Mouse (Mus musculus) stomach, postnatal 0 days (tissue): ENCODE data around the gene Ghdc. TPM values are rescaled to one million over a fixed set of nuclear protein-coding genes. Genes with fewer than 3 reads are reported as not detected.

Source experiments
- ATAC-seq: fragments of 200-750 bp; cut with Nextera tagmentation; 2 replicates; pipeline ENCODE4 v1.8.0; 2017; ENCODE audit not compliant: low FRiP score, low TSS enrichment
- DNase-seq: peaks from one replicate; pipeline ENCODE4 v3.0.0-alpha.2; 2016; ENCODE audit warnings: low spot score
- H3K27ac ChIP-seq: fragments of 300-500 bp; sonication (generic); replicated peaks from 2 replicates; pipeline ENCODE4 v1.5.1; 2014; ENCODE audit warnings: mild to moderate bottlenecking, control low read depth
- H3K27me3 ChIP-seq: fragments of 300-500 bp; sonication (generic); 2 replicates; pipeline ENCODE4 v1.6.1; 2014; ENCODE audit warnings: low read length; ENCODE audit not compliant: control insufficient read depth, insufficient read depth
- H3K36me3 ChIP-seq: fragments of 300-500 bp; sonication (generic); 2 replicates; pipeline ENCODE4 v1.6.1; 2014; ENCODE audit warnings: low read length, mixed read lengths; ENCODE audit not compliant: control insufficient read depth, insufficient read depth
- H3K4me1 ChIP-seq: fragments of 300-500 bp; sonication (generic); replicated peaks from 2 replicates; pipeline ENCODE4 v1.6.1; 2014; ENCODE audit warnings: antibody characterized with exemption; ENCODE audit not compliant: control insufficient read depth, insufficient read depth
- H3K4me2 ChIP-seq: fragments of 300-500 bp; sonication (generic); replicated peaks from 2 replicates; pipeline ENCODE4 v1.6.1; 2014; ENCODE audit warnings: low read depth, mild to moderate bottlenecking, control low read depth, moderate library complexity
- H3K4me3 ChIP-seq: fragments of 300-500 bp; sonication (generic); 2 replicates; pipeline ENCODE4 v1.5.1; 2014; ENCODE audit warnings: low read depth, low read length, control low read depth
- H3K9ac ChIP-seq: fragments of 300-500 bp; sonication (generic); 2 replicates; pipeline ENCODE4 v1.6.1; 2014; ENCODE audit warnings: mild to moderate bottlenecking, low read length, control low read depth, mixed read lengths
- H3K9me3 ChIP-seq: fragments of 300-500 bp; sonication (generic); 2 replicates; pipeline ENCODE4 v1.6.1; 2016; ENCODE audit warnings: low read length; ENCODE audit not compliant: control insufficient read depth
- CTCF ChIP-seq: IDR thresholded peaks from 2 replicates; pipeline ENCODE4 v1.5.1; 2016; ENCODE audit warnings: antibody characterized with exemption, low read depth, mild to moderate bottlenecking, moderate library complexity
- EP300 ChIP-seq: optimal IDR thresholded peaks from 2 replicates; pipeline ENCODE3; 2016; ENCODE audit warnings: antibody characterized with exemption
- whole genome bisulfite sequencing: fragments of 180-500 bp; shearing (Covaris S2); extraction: QIAGEN DNeasy Blood & Tissue Kit; methylation state at CpG from one replicate; pipeline ENCODE4 v1.1.7; 2014; 5-methylcytosine and 5-hydroxymethylcytosine counted together
- polyA plus RNA-seq: library from polyadenylated mRNA; unstranded; fragments of >200 nt; fragmentation: Nextera tagmentation; extraction: Ambion mirVana; gene quantifications from 2 replicates; pipeline ENCODE4 v1.2.1, GENCODE M21; 2015

Gene Ghdc
- polyA plus RNA-seq, 1 experiment from 2014 or later = 3.9 TPM

- TF ChIP-seq CTCF (peak; percentile 39; the same call in 1 of the 2 replicates), EP300 (no peak)
- Histone ChIP-seq H3K9me3 (no peaks in the 10 kb centered on the region), H3K9ac (peak within 1 kb of the TSS; percentile 98), H3K27me3 (no peaks in the 10 kb centered on the region), H3K4me2 (peak within 1 kb of the TSS; percentile 78), H3K36me3 (no peaks in the 10 kb centered on the region), H3K4me3 (peak within 1 kb of the TSS; percentile 98), H3K4me1 (0 out of 2 replicates have a peak, but pooled peaks cover 6% of the 10 kb centered on the region), H3K27ac (peak within 1 kb of the TSS; percentile 91)
- ATAC-seq (peak; percentile 100), DNase-seq (peak; percentile 100)
- under 1% methylated on average over 38 of the region's 39 CpGs for WGBS
Observed at GRCm38 (mm10) chr11:100738066-100738604, 32.6 kb downstream of the Ghdc start, which contains the start of gene Rab5c. Gene Rab5c (minus strand): TSS chr11:100738215.

- TF ChIP-seq CTCF (no peak), EP300 (no peak)
- WGBS = under 1% methylated on average over 13 of the region's 13 CpGs
- Histone ChIP-seq H3K36me3 (no peaks in the 10 kb centered on the region), H3K9ac (peak overlapping the region; percentile 98), H3K27me3 (no peaks in the 10 kb centered on the region), H3K27ac (peak overlapping the region; percentile 91), H3K4me1 (0 out of 2 replicates have a peak, but pooled peaks cover 6% of the 10 kb centered on the region), H3K9me3 (no peaks in the 10 kb centered on the region), H3K4me3 (peak overlapping the region; percentile 98), H3K4me2 (peak overlapping the region; percentile 78)
- no peak for DNase-seq
- no peak for ATAC-seq
Observed at GRCm38 (mm10) chr11:100737105-100737733, 33.5 kb downstream of the Ghdc start.

- no peaks in the 10 kb centered on the region for H3K9me3 ChIP-seq
- DNase-seq = no peak
- peak overlapping the region; percentile 98 for H3K4me3 ChIP-seq
- H3K4me1 ChIP-seq = 0 out of 2 replicates have a peak, but pooled peaks cover 6% of the 10 kb centered on the region
- H3K4me2 ChIP-seq = peak overlapping the region; percentile 78
- WGBS = 39% methylated on average over 4 of the region's 4 CpGs
- TF ChIP-seq CTCF = no peak
- TF ChIP-seq EP300 = no peak
- no peak overlapping the region for H3K27ac ChIP-seq
- no peak for ATAC-seq
- H3K27me3 ChIP-seq = no peaks in the 10 kb centered on the region
- peak overlapping the region; percentile 98 for H3K9ac ChIP-seq
- H3K36me3 ChIP-seq = no peaks in the 10 kb centered on the region
Observed at GRCm38 (mm10) chr11:100736746-100737080, 34.0 kb downstream of the Ghdc start.

GRCm38 (mm10) chr11:100735954-100736745 lies 34.6 kb downstream of the Ghdc start:
- Histone ChIP-seq H3K9me3 (no peaks in the 10 kb centered on the region), H3K27me3 (no peaks in the 10 kb centered on the region), H3K4me3 (peak overlapping the region; percentile 8; the same call in 1 of the 2 replicates), H3K9ac (0 out of 2 replicates have a peak overlapping the region, but pooled peaks have one; percentile 27), H3K36me3 (no peaks in the 10 kb centered on the region), H3K4me2 (peak overlapping the region; percentile 34), H3K27ac (0 out of 2 replicates have a peak overlapping the region, but pooled peaks have one; percentile 40), H3K4me1 (0 out of 2 replicates have a peak, but pooled peaks cover 6% of the 10 kb centered on the region)
- TF ChIP-seq CTCF (no peak), EP300 (no peak)
- WGBS = 71% methylated on average over 14 of the region's 14 CpGs
- no peak for DNase-seq
- ATAC-seq = no peak

- Histone ChIP-seq H3K4me2 (peak overlapping the region; percentile 34), H3K4me1 (0 out of 2 replicates have a peak, but pooled peaks cover 6% of the 10 kb centered on the region), H3K27me3 (no peaks in the 10 kb centered on the region), H3K9ac (0 out of 2 replicates have a peak overlapping the region, but pooled peaks have one; percentile 27), H3K36me3 (no peaks in the 10 kb centered on the region), H3K9me3 (no peaks in the 10 kb centered on the region), H3K27ac (no peak overlapping the region), H3K4me3 (no peak overlapping the region)
- ATAC-seq = no peak
- 82% methylated on average over 9 of the region's 9 CpGs for WGBS
- no peak for TF ChIP-seq CTCF
- no peak for TF ChIP-seq EP300
- no peak for DNase-seq
Observed at GRCm38 (mm10) chr11:100735134-100735865, 35.5 kb downstream of the Ghdc start.
